Mouse (Mus musculus) MEL (cell line): Measurements from ENCODE around the gene Usp53.
A peak's percentile ranks its signal among the peaks of the same experiment; 100 is the strongest.

Experiments used
- CTCF ChIP-seq, 3 experiments: IDR thresholded peaks in 2 of 3; conservative IDR thresholded peaks in 1 of 3; 2 replicates each; pipeline ENCODE4 v1.5.1; 2011 to 2012; ENCODE audit warnings: low read length in 3 of 3, low read depth in 2 of 3, mild to moderate bottlenecking in 2 of 3, improper control_type of control experiment in 1 of 3, inconsistent platforms in 1 of 3, mixed read lengths in 1 of 3, moderate library complexity in 1 of 3; ENCODE audit not compliant: control insufficient read depth in 1 of 3, insufficient read depth in 1 of 3, poor library complexity in 1 of 3, severe bottlenecking in 1 of 3
- EP300 ChIP-seq, 2 experiments: IDR thresholded peaks; 2 replicates each; pipeline ENCODE4 v1.6.1; 2011; ENCODE audit warnings: improper control_type of control experiment in 2 of 2, low read length in 2 of 2, low read depth in 1 of 2, mild to moderate bottlenecking in 1 of 2
- POLR2AphosphoS2 ChIP-seq: IDR thresholded peaks from 2 replicates; pipeline ENCODE4 v1.6.1; 2011; ENCODE audit warnings: low read length, improper control_type of control experiment

DNA sequence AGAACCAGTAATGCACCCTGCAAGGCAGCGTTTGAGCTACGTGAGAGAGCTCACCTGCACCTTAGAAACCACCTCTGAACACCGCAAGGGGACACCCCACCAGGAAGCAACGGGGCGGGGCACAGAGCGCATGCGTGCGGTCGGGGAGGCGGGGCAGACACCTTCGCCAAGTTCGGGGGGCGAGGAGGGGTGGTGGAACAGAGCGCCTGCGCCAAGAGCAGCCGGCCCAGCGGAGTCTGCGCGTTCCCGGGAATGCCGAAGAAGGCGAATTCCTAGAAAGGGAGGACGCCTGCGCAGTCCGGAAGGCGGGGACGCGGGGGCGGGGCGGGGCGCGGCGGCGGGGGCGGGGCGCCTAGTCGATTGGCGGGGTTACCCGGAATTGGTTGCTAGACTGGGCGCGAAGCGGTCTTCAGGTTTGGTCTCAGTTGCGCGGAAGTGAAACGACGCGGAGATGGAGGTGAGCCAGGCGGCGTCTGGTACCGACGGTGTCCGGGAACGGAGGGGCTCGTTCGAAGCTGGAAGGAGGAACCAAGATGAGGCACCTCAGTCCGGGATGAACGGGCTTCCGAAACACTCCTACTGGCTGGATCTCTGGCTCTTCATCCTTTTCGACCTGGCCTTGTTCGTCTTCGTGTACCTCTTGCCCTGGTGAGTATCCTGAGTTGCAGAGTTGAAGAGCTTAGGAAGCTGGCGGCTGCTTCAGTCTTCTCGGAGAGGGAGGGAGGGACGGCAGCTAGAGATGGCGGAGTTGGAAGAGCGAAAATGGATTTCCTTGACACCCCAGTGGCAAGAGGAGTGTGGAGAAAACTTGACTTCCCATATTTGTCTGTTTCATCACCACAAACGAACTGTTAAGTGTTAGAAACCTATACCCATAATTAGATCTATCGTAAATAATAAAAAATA, 60.0 kb downstream of the Usp53 start, which contains the start of gene 1810037I17Rik:
- TF ChIP-seq POLR2AphosphoS2 = peak; percentile 57; the same call in 1 of the 2 replicates
- TF ChIP-seq EP300 (IDR thresholded peaks at IDR 0.05; ENCODE audit: low read depth in 1 of 2, low read length in 2 of 2) = no peak
- TF ChIP-seq CTCF (IDR thresholded peaks at IDR 0.05 in 2 of 3, conservative IDR thresholded peaks at IDR 0.05 in 1 of 3; ENCODE audit: control insufficient read depth in 1 of 3, insufficient read depth in 1 of 3, low read depth in 2 of 3, low read length in 3 of 3, poor library complexity in 1 of 3, severe bottlenecking in 1 of 3) = peak in 2 of 3 experiments; percentile 12 to 27; a peak in 2 of 6 replicates
